Mouse (Mus musculus) thymus, postnatal 25 days (tissue): Measurements from ENCODE around the gene Vdac1.

Source experiments
- DNase-seq: peaks from one replicate; pipeline ENCODE4 v3.0.0; 2022

Gene Vdac1

GRCm38 (mm10) chr11:52421053-52421778 is 60.6 kb downstream of the Vdac1 start:
- DNase-seq: peak; percentile 55

- DNase-seq: no peak
Observed at GRCm38 (mm10) chr11:52429440-52429839, 68.8 kb downstream of the Vdac1 start.

GRCm38 (mm10) chr11:52431594-52431993 is 70.9 kb downstream of the Vdac1 start:
- DNase-seq: no peak

GRCm38 (mm10) chr11:52432148-52432547 is 71.5 kb downstream of the Vdac1 start:
- no peak for DNase-seq

- no peak for DNase-seq
Observed at GRCm38 (mm10) chr11:52433076-52433796, 72.6 kb downstream of the Vdac1 start.

- no peak for DNase-seq
Observed at GRCm38 (mm10) chr11:52433797-52434195, 73.1 kb downstream of the Vdac1 start.

GRCm38 (mm10) chr11:52435466-52435865 is 74.8 kb downstream of the Vdac1 start:
- DNase-seq: no peak

GRCm38 (mm10) chr11:52437123-52437522 is 76.5 kb downstream of the Vdac1 start:
- DNase-seq: no peak
